Mouse (Mus musculus) hindbrain, embryonic 15.5 days (tissue): ENCODE measurements around the gene Cd79b. TPM values are rescaled to one million over a fixed set of nuclear protein-coding genes. Genes with fewer than 3 reads are reported as not detected.

Experiments
- ATAC-seq: fragments of 200-750 bp; cut with Nextera tagmentation; 2 replicates; pipeline ENCODE4 v1.8.0; 2017; ENCODE audit warnings: low read depth, moderate number of reproducible peaks, moderate TSS enrichment; ENCODE audit not compliant: low FRiP score
- H3K27ac ChIP-seq: fragments of 300-500 bp; sonication (generic); replicated peaks from 2 replicates; pipeline ENCODE4 v1.5.1; 2015; ENCODE audit warnings: mild to moderate bottlenecking, inconsistent platforms
- H3K27me3 ChIP-seq: fragments of 300-500 bp; sonication (generic); 2 replicates; pipeline ENCODE4 v1.6.1; 2015; ENCODE audit warnings: control low read depth, inconsistent platforms
- H3K36me3 ChIP-seq: fragments of 300-500 bp; sonication (generic); 2 replicates; pipeline ENCODE4 v1.6.1; 2015; ENCODE audit warnings: control low read depth, inconsistent platforms
- H3K4me1 ChIP-seq: fragments of 300-500 bp; sonication (generic); replicated peaks from 2 replicates; pipeline ENCODE4 v1.6.1; 2015; ENCODE audit warnings: control low read depth, inconsistent platforms
- H3K4me2 ChIP-seq: fragments of 300-500 bp; sonication (generic); 2 replicates; pipeline ENCODE4 v1.6.1; 2015; ENCODE audit warnings: moderate library complexity, mild to moderate bottlenecking, inconsistent platforms
- H3K4me3 ChIP-seq: fragments of 300-500 bp; sonication (generic); 2 replicates; pipeline ENCODE4 v1.5.1; 2015; ENCODE audit warnings: mild to moderate bottlenecking, inconsistent platforms
- H3K9ac ChIP-seq: fragments of 300-500 bp; sonication (generic); 2 replicates; pipeline ENCODE4 v1.6.1; 2015; ENCODE audit warnings: inconsistent platforms
- H3K9me3 ChIP-seq: fragments of 300-500 bp; sonication (generic); 2 replicates; pipeline ENCODE4 v1.6.1; 2016; ENCODE audit warnings: control low read depth, inconsistent platforms
- WGBS: fragments of 180-500 bp; shearing (Covaris S2); methylation state at CpG from one replicate; pipeline ENCODE4 v1.1.7; 2015; 5-methylcytosine and 5-hydroxymethylcytosine counted together
- polyA plus RNA-seq: library from polyadenylated mRNA; unstranded; fragments of >200 nt; fragmentation: Nextera tagmentation; extraction: Ambion mirVana; gene quantifications from 2 replicates; pipeline ENCODE4 v1.2.1, GENCODE M21; 2015

Cd79b gene
- polyA plus RNA-seq, 1 experiment from 2014 or later, result 1.4 TPM

DNA sequence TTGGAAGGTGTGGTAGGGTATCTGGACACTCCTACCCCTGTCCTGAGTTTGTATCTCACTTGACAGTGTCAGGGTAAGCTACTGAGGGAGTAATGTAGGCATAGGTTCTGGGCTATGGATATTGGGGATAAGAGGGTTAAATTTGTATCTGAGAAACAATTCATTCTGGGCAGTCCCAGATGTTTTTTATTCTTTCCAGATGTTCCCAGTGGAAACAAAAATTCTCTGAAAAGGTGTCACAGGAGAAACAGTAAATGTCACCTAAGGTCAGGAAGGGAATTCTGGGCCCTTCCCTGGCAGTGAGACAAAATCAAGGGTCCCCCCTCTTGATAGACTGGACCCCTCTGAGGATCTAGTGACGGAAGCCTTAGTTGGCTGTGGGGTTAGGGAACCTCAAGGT lies 1.9 kb upstream of the Cd79b start:
- 67% methylated on average over 1 of the region's 1 CpGs for WGBS

GRCm38 (mm10) chr11:106313533-106313932 lies 1.0 kb downstream of the Cd79b start:
- Histone ChIP-seq H3K4me3 (no peak overlapping the region), H3K27me3 (no peaks in the 10 kb centered on the region), H3K9ac (no peak overlapping the region), H3K4me1 (no peaks in the 10 kb centered on the region), H3K4me2 (no peak overlapping the region), H3K27ac (no peak overlapping the region), H3K9me3 (no peaks in the 10 kb centered on the region), H3K36me3 (no peaks in the 10 kb centered on the region)
- WGBS, result 71% methylated on average over 5 of the region's 5 CpGs
- no peak for ATAC-seq

More for the DNA sequence above, 1.9 kb upstream of the Cd79b start:
- H3K27me3 ChIP-seq, result no peaks in the 10 kb centered on the region
- no peak for ATAC-seq
- H3K9me3 ChIP-seq, result no peaks in the 10 kb centered on the region
- H3K4me1 ChIP-seq, result no peaks in the 10 kb centered on the region
- no peak overlapping the region for H3K9ac ChIP-seq
- no peak overlapping the region for H3K4me2 ChIP-seq
- H3K27ac ChIP-seq, result no peak overlapping the region
- H3K36me3 ChIP-seq, result no peaks in the 10 kb centered on the region
- H3K4me3 ChIP-seq, result no peak overlapping the region

- Histone ChIP-seq H3K9me3 (no peaks in the 10 kb centered on the region), H3K9ac (no peak overlapping the region), H3K4me1 (no peaks in the 10 kb centered on the region), H3K4me2 (no peak overlapping the region), H3K4me3 (no peak overlapping the region), H3K27me3 (no peaks in the 10 kb centered on the region), H3K27ac (no peak overlapping the region), H3K36me3 (no peaks in the 10 kb centered on the region)
- 68% methylated on average over 5 of the region's 5 CpGs for WGBS
- no peak for ATAC-seq
These were observed 4.4 kb downstream of the Cd79b start for GRCm38 (mm10) chr11:106310123-106310522.

DNA sequence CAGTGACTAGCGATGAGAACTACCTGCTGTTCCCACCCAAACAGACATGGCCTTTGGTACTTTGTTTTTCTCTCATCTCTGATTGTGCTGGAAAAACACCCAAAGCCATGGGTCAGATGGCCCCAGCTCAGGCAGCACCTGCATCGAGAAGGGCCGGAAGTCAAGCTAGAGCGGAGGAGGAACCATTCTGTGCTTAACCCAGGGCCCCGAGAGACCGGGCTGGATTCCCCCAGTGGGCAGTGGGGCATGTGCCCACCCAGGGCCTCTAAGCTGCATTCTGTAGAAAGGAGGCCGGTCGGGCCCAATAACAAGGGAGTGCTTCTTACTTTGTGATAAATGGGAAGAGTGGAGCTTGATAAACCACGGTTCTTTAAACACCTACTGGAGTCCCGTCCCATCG lies 6.4 kb downstream of the Cd79b start:
- no peak for ATAC-seq
- WGBS, result 84% methylated on average over 11 of the region's 11 CpGs
- Histone ChIP-seq H3K27me3 (no peaks in the 10 kb centered on the region), H3K9me3 (no peaks in the 10 kb centered on the region), H3K9ac (no peak overlapping the region), H3K27ac (no peak overlapping the region), H3K36me3 (no peaks in the 10 kb centered on the region), H3K4me3 (no peak overlapping the region), H3K4me1 (no peaks in the 10 kb centered on the region), H3K4me2 (no peak overlapping the region)

- H3K9ac ChIP-seq, result no peak overlapping the region
- H3K27me3 ChIP-seq, result no peaks in the 10 kb centered on the region
- H3K27ac ChIP-seq, result no peak overlapping the region
- no peak for ATAC-seq
- H3K9me3 ChIP-seq, result no peaks in the 10 kb centered on the region
- 85% methylated on average over 5 of the region's 5 CpGs for WGBS
- no peak overlapping the region for H3K4me3 ChIP-seq
- H3K4me2 ChIP-seq, result no peak overlapping the region
- H3K4me1 ChIP-seq, result no peaks in the 10 kb centered on the region
- no peaks in the 10 kb centered on the region for H3K36me3 ChIP-seq
These were observed 7.1 kb downstream of the Cd79b start for GRCm38 (mm10) chr11:106307432-106307831.

DNA sequence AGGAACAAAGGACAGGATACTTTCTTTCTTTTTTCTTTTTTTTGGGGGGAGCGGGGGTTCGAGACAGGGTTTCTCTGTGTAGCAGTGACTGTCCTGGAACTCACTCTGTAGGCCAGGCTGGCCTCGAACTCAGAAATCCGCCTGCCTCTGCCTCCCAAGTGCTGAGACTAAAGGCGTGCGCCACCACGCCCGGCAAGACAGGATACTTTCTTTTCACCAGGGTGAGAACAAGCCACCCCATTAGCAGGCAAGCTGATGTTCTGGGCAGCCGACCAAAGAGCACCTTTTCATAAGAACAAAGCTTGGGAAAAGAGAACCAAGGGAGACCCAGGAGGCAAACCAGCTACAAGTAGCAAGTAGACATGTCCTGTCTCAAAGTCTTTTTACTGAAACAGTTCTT lies 7.8 kb downstream of the Cd79b start:
- Histone ChIP-seq H3K9me3 (no peaks in the 10 kb centered on the region), H3K27ac (no peak overlapping the region), H3K36me3 (no peaks in the 10 kb centered on the region), H3K4me3 (no peak overlapping the region), H3K4me2 (no peak overlapping the region), H3K27me3 (no peaks in the 10 kb centered on the region), H3K9ac (no peak overlapping the region), H3K4me1 (no peaks in the 10 kb centered on the region)
- 81% methylated on average over 9 of the region's 9 CpGs for WGBS
- no peak for ATAC-seq

DNA sequence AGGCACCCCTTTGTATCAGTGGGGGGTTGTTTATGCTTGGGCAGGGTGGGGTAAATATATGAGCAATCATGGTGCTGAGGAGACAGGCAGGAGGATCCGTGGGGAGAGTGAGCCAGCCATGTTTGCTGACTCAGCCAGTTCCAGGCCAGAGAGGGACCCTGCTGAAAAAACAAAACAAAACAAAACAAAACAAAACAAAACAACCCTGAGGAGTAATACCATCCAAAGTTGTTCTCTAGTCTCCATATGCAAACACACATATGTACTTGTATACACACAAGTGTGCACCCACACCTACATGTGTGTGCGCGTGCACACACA lies 8.5 kb downstream of the Cd79b start:
- no peak for ATAC-seq
- 79% methylated on average over 3 of the region's 3 CpGs for WGBS

GRCm38 (mm10) chr11:106305348-106306064 lies 9.1 kb downstream of the Cd79b start:
- no peak overlapping the region for H3K4me2 ChIP-seq
- ATAC-seq, result no peak

More for the DNA sequence above, 8.5 kb downstream of the Cd79b start:
- no peak overlapping the region for H3K4me3 ChIP-seq
- no peak overlapping the region for H3K4me2 ChIP-seq
- no peak overlapping the region for H3K27ac ChIP-seq
- no peaks in the 10 kb centered on the region for H3K9me3 ChIP-seq
- no peaks in the 10 kb centered on the region for H3K4me1 ChIP-seq
- H3K27me3 ChIP-seq, result no peaks in the 10 kb centered on the region
- no peaks in the 10 kb centered on the region for H3K36me3 ChIP-seq
- H3K9ac ChIP-seq, result no peak overlapping the region

GRCm38 (mm10) chr11:106302634-106303033 lies 11.9 kb downstream of the Cd79b start:
- Histone ChIP-seq H3K9ac (no peak overlapping the region), H3K4me1 (no peaks in the 10 kb centered on the region), H3K27ac (no peak overlapping the region), H3K36me3 (no peaks in the 10 kb centered on the region), H3K4me2 (no peak overlapping the region), H3K9me3 (no peaks in the 10 kb centered on the region), H3K4me3 (no peak overlapping the region), H3K27me3 (no peaks in the 10 kb centered on the region)
- ATAC-seq, result no peak
- 17% methylated on average over 2 of the region's 2 CpGs for WGBS

More at GRCm38 (mm10) chr11:106305348-106306064, 9.1 kb downstream of the Cd79b start:
- Histone ChIP-seq H3K9me3 (no peaks in the 10 kb centered on the region), H3K9ac (no peak overlapping the region), H3K36me3 (no peaks in the 10 kb centered on the region), H3K27me3 (no peaks in the 10 kb centered on the region), H3K4me3 (no peak overlapping the region), H3K4me1 (no peaks in the 10 kb centered on the region), H3K27ac (no peak overlapping the region)
- 84% methylated on average over 10 of the region's 10 CpGs for WGBS

GRCm38 (mm10) chr11:106301765-106302164 lies 12.8 kb downstream of the Cd79b start, which contains the start of gene Gh:
Gh (minus strand) TSS chr11:106301865.
- H3K4me1 ChIP-seq, result no peaks in the 10 kb centered on the region
- no peak within 1 kb of the TSS for H3K9ac ChIP-seq
- H3K4me3 ChIP-seq, result no peak within 1 kb of the TSS
- WGBS, result 84% methylated on average over 9 of the region's 9 CpGs
- no peak for ATAC-seq
- H3K27me3 ChIP-seq, result no peaks in the 10 kb centered on the region
- no peaks in the 10 kb centered on the region for H3K9me3 ChIP-seq
- no peaks in the 10 kb centered on the region for H3K36me3 ChIP-seq
- no peak within 1 kb of the TSS for H3K4me2 ChIP-seq
- H3K27ac ChIP-seq, result no peak within 1 kb of the TSS

GRCm38 (mm10) chr11:106291861-106292260 lies 22.7 kb downstream of the Cd79b start:
- no peak overlapping the region for H3K4me2 ChIP-seq
- H3K9me3 ChIP-seq, result no peaks in the 10 kb centered on the region
- no peak for ATAC-seq
- no peak overlapping the region for H3K4me3 ChIP-seq
- no peaks in the 10 kb centered on the region for H3K36me3 ChIP-seq
- no peaks in the 10 kb centered on the region for H3K4me1 ChIP-seq
- WGBS, result 93% methylated on average over 2 of the region's 2 CpGs
- H3K27me3 ChIP-seq, result no peaks in the 10 kb centered on the region
- no peak overlapping the region for H3K27ac ChIP-seq
- no peak overlapping the region for H3K9ac ChIP-seq

DNA sequence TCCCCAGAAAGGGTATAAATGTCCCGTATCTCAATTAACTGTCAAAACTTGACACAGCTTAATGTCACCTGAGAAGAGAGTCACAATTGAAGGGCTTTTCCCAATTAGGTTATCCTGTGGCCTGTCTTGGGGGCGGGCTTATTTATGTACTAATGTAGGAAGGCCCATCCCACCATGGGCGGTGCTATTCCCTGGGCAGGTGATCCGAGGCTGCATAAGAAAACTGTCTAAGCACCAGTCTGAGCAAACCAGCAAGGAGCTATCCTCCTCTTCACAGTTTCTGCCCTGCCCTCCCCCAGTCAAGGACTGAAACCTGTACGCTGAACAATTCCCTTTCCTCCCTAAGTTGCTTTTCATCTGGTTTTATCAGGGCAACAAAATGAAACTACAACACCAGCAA lies 24.2 kb downstream of the Cd79b start:
- 89% methylated on average over 5 of the region's 5 CpGs for WGBS
- no peaks in the 10 kb centered on the region for H3K36me3 ChIP-seq
- no peak overlapping the region for H3K4me2 ChIP-seq
- H3K4me1 ChIP-seq, result no peaks in the 10 kb centered on the region
- no peak overlapping the region for H3K9ac ChIP-seq
- no peak for ATAC-seq
- no peaks in the 10 kb centered on the region for H3K27me3 ChIP-seq
- no peak overlapping the region for H3K4me3 ChIP-seq
- no peak overlapping the region for H3K27ac ChIP-seq
- H3K9me3 ChIP-seq, result no peaks in the 10 kb centered on the region

- WGBS, result 59% methylated on average over 8 of the region's 8 CpGs
- Histone ChIP-seq H3K4me1 (no peaks in the 10 kb centered on the region), H3K27me3 (no peaks in the 10 kb centered on the region), H3K9me3 (no peaks in the 10 kb centered on the region), H3K4me3 (no peak overlapping the region), H3K27ac (no peak overlapping the region), H3K4me2 (no peak overlapping the region), H3K9ac (no peak overlapping the region), H3K36me3 (no peaks in the 10 kb centered on the region)
- no peak for ATAC-seq
These were observed 25.2 kb downstream of the Cd79b start for GRCm38 (mm10) chr11:106289369-106289768.
